Mouse (Mus musculus): Measurements from ENCODE around the gene Gpr150. TPM values are rescaled to one million over a fixed set of nuclear protein-coding genes. Genes with fewer than 3 reads are reported as not detected.

Gpr150 gene
- polyA plus RNA-seq, 1 experiment from 2014 or later: 0.60 TPM

GRCm38 (mm10) chr13:76055391-76056232 is 1.2 kb downstream of the Gpr150 start:
- peak overlapping the region; percentile 66 for H3K4me3 ChIP-seq
- H3K36me3 ChIP-seq: no peaks in the 10 kb centered on the region
- DNase-seq (ENCODE audit: low spot score): peak; percentile 65
- H3K27ac ChIP-seq (replicated peaks): peak overlapping the region; percentile 63
- peaks cover 60% of the 10 kb centered on the region for H3K27me3 ChIP-seq (ENCODE audit: low read depth, poor library complexity, severe bottlenecking)
- H3K9me3 ChIP-seq (replicated peaks): no peaks in the 10 kb centered on the region
- peaks cover 19% of the 10 kb centered on the region for H3K4me1 ChIP-seq
- WGBS: 1% methylated on average over 59 of the region's 59 CpGs

- DNase-seq (ENCODE audit: low spot score): no peak
- Histone ChIP-seq H3K27ac (replicated peaks) (no peak overlapping the region), H3K36me3 (no peaks in the 10 kb centered on the region), H3K4me3 (no peak overlapping the region), H3K9me3 (replicated peaks) (no peaks in the 10 kb centered on the region), H3K4me1 (no peaks in the 10 kb centered on the region), H3K27me3 (ENCODE audit: low read depth, poor library complexity, severe bottlenecking) (no peaks in the 10 kb centered on the region)
Observed at GRCm38 (mm10) chr13:76044971-76045370, 11.8 kb downstream of the Gpr150 start.

- H3K4me1 ChIP-seq: no peaks in the 10 kb centered on the region
- H3K36me3 ChIP-seq: no peaks in the 10 kb centered on the region
- WGBS: 58% methylated on average over 1 of the region's 1 CpGs
- no peaks in the 10 kb centered on the region for H3K27me3 ChIP-seq (ENCODE audit: low read depth, poor library complexity, severe bottlenecking)
- H3K4me3 ChIP-seq: no peak overlapping the region
- no peak overlapping the region for H3K27ac ChIP-seq (replicated peaks)
- DNase-seq (ENCODE audit: low spot score): no peak
- no peaks in the 10 kb centered on the region for H3K9me3 ChIP-seq (replicated peaks)
Observed at GRCm38 (mm10) chr13:76042455-76042854, 14.3 kb downstream of the Gpr150 start.

- WGBS: 92% methylated on average over 3 of the region's 3 CpGs
- no peaks in the 10 kb centered on the region for H3K4me1 ChIP-seq
- H3K4me3 ChIP-seq: no peak overlapping the region
- H3K27ac ChIP-seq (replicated peaks): no peak overlapping the region
- no peaks in the 10 kb centered on the region for H3K36me3 ChIP-seq
- H3K27me3 ChIP-seq (ENCODE audit: low read depth, poor library complexity, severe bottlenecking): no peaks in the 10 kb centered on the region
- no peak for DNase-seq (ENCODE audit: low spot score)
- H3K9me3 ChIP-seq (replicated peaks): no peaks in the 10 kb centered on the region
Observed at GRCm38 (mm10) chr13:76024588-76024987, 32.2 kb downstream of the Gpr150 start.

GRCm38 (mm10) chr13:76021782-76022181 is 35.0 kb downstream of the Gpr150 start:
- Histone ChIP-seq H3K4me1 (peaks cover 14% of the 10 kb centered on the region), H3K36me3 (no peaks in the 10 kb centered on the region), H3K4me3 (no peak overlapping the region), H3K27ac (replicated peaks) (no peak overlapping the region), H3K27me3 (ENCODE audit: low read depth, poor library complexity, severe bottlenecking) (no peaks in the 10 kb centered on the region), H3K9me3 (replicated peaks) (no peaks in the 10 kb centered on the region)
- 92% methylated on average over 2 of the region's 2 CpGs for WGBS
- no peak for DNase-seq (ENCODE audit: low spot score)

GRCm38 (mm10) chr13:76018844-76019400 is 37.9 kb downstream of the Gpr150 start:
- no peak for DNase-seq (ENCODE audit: low spot score)
- no peaks in the 10 kb centered on the region for H3K9me3 ChIP-seq (replicated peaks)
- 47% methylated on average over 5 of the region's 5 CpGs for WGBS
- H3K36me3 ChIP-seq: no peaks in the 10 kb centered on the region
- no peaks in the 10 kb centered on the region for H3K27me3 ChIP-seq (ENCODE audit: low read depth, poor library complexity, severe bottlenecking)
- peak overlapping the region; percentile 80 for H3K4me3 ChIP-seq
- H3K4me1 ChIP-seq: peaks cover 15% of the 10 kb centered on the region
- H3K27ac ChIP-seq (replicated peaks): peak overlapping the region; percentile 95; the same call in 1 of the 2 replicates

GRCm38 (mm10) chr13:76017974-76018843 is 38.6 kb downstream of the Gpr150 start, which contains the start of gene Rfesd:
TSS of gene Rfesd (minus strand) at chr13:76018719.
- 2% methylated on average over 50 of the region's 50 CpGs for WGBS

GRCm38 (mm10) chr13:76017465-76017864 is 39.3 kb downstream of the Gpr150 start:
- peaks cover 15% of the 10 kb centered on the region for H3K4me1 ChIP-seq
- no peak for DNase-seq (ENCODE audit: low spot score)
- H3K27me3 ChIP-seq (ENCODE audit: low read depth, poor library complexity, severe bottlenecking): no peaks in the 10 kb centered on the region
- H3K27ac ChIP-seq (replicated peaks): peak overlapping the region; percentile 95
- peak overlapping the region; percentile 80 for H3K4me3 ChIP-seq
- WGBS: 82% methylated on average over 4 of the region's 4 CpGs
- no peaks in the 10 kb centered on the region for H3K36me3 ChIP-seq
- no peaks in the 10 kb centered on the region for H3K9me3 ChIP-seq (replicated peaks)

More at GRCm38 (mm10) chr13:76017974-76018843, 38.6 kb downstream of the Gpr150 start, which contains the start of gene Rfesd:
- Histone ChIP-seq H3K27ac (replicated peaks) (peak within 1 kb of the TSS; percentile 95), H3K27me3 (ENCODE audit: low read depth, poor library complexity, severe bottlenecking) (no peaks in the 10 kb centered on the region), H3K4me1 (peaks cover 15% of the 10 kb centered on the region), H3K4me3 (peak within 1 kb of the TSS; percentile 80), H3K9me3 (replicated peaks) (no peaks in the 10 kb centered on the region), H3K36me3 (no peaks in the 10 kb centered on the region)
- peak; percentile 97 for DNase-seq (ENCODE audit: low spot score)

- WGBS: 81% methylated on average over 2 of the region's 2 CpGs
- no peak for DNase-seq (ENCODE audit: low spot score)
Observed at GRCm38 (mm10) chr13:76014511-76014910, 42.3 kb downstream of the Gpr150 start.

More at GRCm38 (mm10) chr13:76014511-76014910, 42.3 kb downstream of the Gpr150 start:
- H3K9me3 ChIP-seq (replicated peaks): no peaks in the 10 kb centered on the region
- no peak overlapping the region for H3K4me3 ChIP-seq
- peaks cover 15% of the 10 kb centered on the region for H3K4me1 ChIP-seq
- no peaks in the 10 kb centered on the region for H3K27me3 ChIP-seq (ENCODE audit: low read depth, poor library complexity, severe bottlenecking)
- no peak overlapping the region for H3K27ac ChIP-seq (replicated peaks)
- H3K36me3 ChIP-seq: no peaks in the 10 kb centered on the region

Other genes starting within 250 kb of the Gpr150 start
- gene Glrx, start 217.1 kb downstream of the Gpr150 start, polyA plus RNA-seq (2016; fragmentation: Nextera tagmentation; extraction: Ambion mirVana): 32.7 and 33.9 TPM in 2 replicates
- gene Rhobtb3, start 113.1 kb downstream of the Gpr150 start, polyA plus RNA-seq (2016; fragmentation: Nextera tagmentation; extraction: Ambion mirVana): 43.0 and 47.7 TPM in 2 replicates
- gene Spata9, start 89.8 kb downstream of the Gpr150 start, polyA plus RNA-seq (2016; fragmentation: Nextera tagmentation; extraction: Ambion mirVana): 0.43 and 0.52 TPM in 2 replicates
- 19.7 and 26.5 TPM in 2 replicates for gene Rfesd, start 38.3 kb downstream of the Gpr150 start, polyA plus RNA-seq (2016; fragmentation: Nextera tagmentation; extraction: Ambion mirVana)
- 4.1 and 6.0 TPM in 2 replicates for gene Arsk, start 41.7 kb upstream of the Gpr150 start, polyA plus RNA-seq (2016; fragmentation: Nextera tagmentation; extraction: Ambion mirVana)
- 11.9 and 12.3 TPM in 2 replicates for gene Ttc37, start 41.7 kb upstream of the Gpr150 start, polyA plus RNA-seq (2016; fragmentation: Nextera tagmentation; extraction: Ambion mirVana)
- 0.26 TPM in 1 of 2 replicates, not detected in the other for gene Fam81b, start 248.1 kb upstream of the Gpr150 start, polyA plus RNA-seq (2016; fragmentation: Nextera tagmentation; extraction: Ambion mirVana)

Data from midbrain, embryonic 10.5 days (tissue).